Mouse (Mus musculus) cerebellum, postnatal 10 days (tissue): ENCODE measurements around the gene Sorcs2.

Source experiments
- DNase-seq, 2 experiments: peaks; one replicate each; pipeline ENCODE4 v3.0.0; 2021; ENCODE audit warnings: mixed read lengths in 2 of 2

The Sorcs2 gene

GRCm38 (mm10) chr5:36356659-36357058, 41.3 kb downstream of the Sorcs2 start:
- no peak for DNase-seq

- no peak for DNase-seq
These were observed 42.3 kb downstream of the Sorcs2 start for GRCm38 (mm10) chr5:36355683-36356082.

GRCm38 (mm10) chr5:36353679-36354078, 44.3 kb downstream of the Sorcs2 start:
- DNase-seq: no peak

- no peak for DNase-seq
These were observed 44.7 kb downstream of the Sorcs2 start for GRCm38 (mm10) chr5:36353194-36353593.

- DNase-seq: peak in 1 of 2 experiments; percentile 35
These were observed 51.2 kb downstream of the Sorcs2 start for GRCm38 (mm10) chr5:36346698-36347097.

GRCm38 (mm10) chr5:36339283-36339682, 58.7 kb downstream of the Sorcs2 start:
- no peak for DNase-seq

GRCm38 (mm10) chr5:36336252-36336651, 61.7 kb downstream of the Sorcs2 start:
- DNase-seq: peak; percentile 61 to 76

GRCm38 (mm10) chr5:36335661-36336060, 62.3 kb downstream of the Sorcs2 start:
- DNase-seq: no peak

- DNase-seq: peak; percentile 42 to 61
These were observed 63.7 kb downstream of the Sorcs2 start for GRCm38 (mm10) chr5:36334227-36334626.

GRCm38 (mm10) chr5:36330472-36331155, 67.3 kb downstream of the Sorcs2 start:
- DNase-seq: peak; percentile 89 to 93

GRCm38 (mm10) chr5:36326057-36327010, 71.6 kb downstream of the Sorcs2 start:
- peak; percentile 63 to 71 for DNase-seq

GRCm38 (mm10) chr5:36324140-36324572, 73.8 kb downstream of the Sorcs2 start:
- peak; percentile 65 to 80 for DNase-seq

GRCm38 (mm10) chr5:36323526-36323925, 74.4 kb downstream of the Sorcs2 start:
- peak; percentile 87 for DNase-seq

- no peak for DNase-seq
These were observed 76.4 kb downstream of the Sorcs2 start for GRCm38 (mm10) chr5:36321581-36321980.

- no peak for DNase-seq
These were observed 77.3 kb downstream of the Sorcs2 start for GRCm38 (mm10) chr5:36320667-36321066.

GRCm38 (mm10) chr5:36317641-36318368, 80.1 kb downstream of the Sorcs2 start:
- DNase-seq: no peak

GRCm38 (mm10) chr5:36315106-36315505, 82.8 kb downstream of the Sorcs2 start:
- no peak for DNase-seq

- DNase-seq: no peak
These were observed 84.4 kb downstream of the Sorcs2 start for GRCm38 (mm10) chr5:36313353-36314079.

GRCm38 (mm10) chr5:36312926-36313325, 85.0 kb downstream of the Sorcs2 start:
- no peak for DNase-seq

- no peak for DNase-seq
These were observed 93.5 kb downstream of the Sorcs2 start for GRCm38 (mm10) chr5:36304299-36304980.

- DNase-seq: peak; percentile 45
These were observed 96.8 kb downstream of the Sorcs2 start for GRCm38 (mm10) chr5:36301166-36301565.

GRCm38 (mm10) chr5:36298049-36298448, 99.9 kb downstream of the Sorcs2 start:
- DNase-seq: no peak
